Mouse (Mus musculus) left cerebral cortex, adult 2 months (tissue): ENCODE results near the gene Inha. TPM values are rescaled to one million over a fixed set of nuclear protein-coding genes. Genes with fewer than 3 reads are reported as not detected.

Experiments
- DNase-seq, 2 experiments: peaks; one replicate each; pipeline ENCODE4 v3.0.0; 2021 to 2022; ENCODE audit warnings: low spot score in 2 of 2, mixed read lengths in 1 of 2; ENCODE audit errors: extremely low spot score in 1 of 2
- H3K27ac ChIP-seq: fragments of 200-600 bp; 2 replicates; pipeline ENCODE4 v1.8.1; 2022
- H3K4me3 ChIP-seq: fragments of 200-600 bp; 2 replicates; pipeline ENCODE4 v1.8.1; 2022
- CTCF ChIP-seq: fragments of 200-600 bp; IDR thresholded peaks from 2 replicates; pipeline ENCODE4 v1.8.1; 2022; ENCODE audit warnings: antibody characterized with exemption, mild to moderate bottlenecking, moderate library complexity
- intact Hi-C: fragments of 180-260 bp; cut with DNase I; formaldehyde crosslinking; loops from one replicate; pipeline ENCODE4 v1.15.1; 2025
- long read RNA-seq, 2 experiments: library from polyadenylated mRNA; stranded (forward); transcript quantifications; one replicate each; pipeline ENCODE4 v2.0.0; 2021; ENCODE audit warnings: borderline mapping rate in 2 of 2
- total RNA-seq, 2 experiments: library from RNA; stranded (reverse); gene quantifications; 2 replicates each; pipeline ENCODE4 v1.2.3; 2021

The Inha gene
- 10 to 100 TPM; 24.8 to 30.1 TPM for total RNA-seq
- long read RNA-seq, experiment 1, transcript Inha-201 (2 exons, 1,475 nt): major isoform, 14 of 28 reads
- long read RNA-seq, experiment 1, partial matches to known transcripts: 0 of 28 reads
- long read RNA-seq, experiment 1, other reads (novel, unspliced or antisense): 14 of 28 reads
- long read RNA-seq, experiment 2, transcript Inha-201 (2 exons, 1,475 nt): major isoform, 15 of 54 reads
- long read RNA-seq, experiment 2, partial matches to known transcripts: 0 of 54 reads
- long read RNA-seq, experiment 2, other reads (novel, unspliced or antisense): 39 of 54 reads

DNA sequence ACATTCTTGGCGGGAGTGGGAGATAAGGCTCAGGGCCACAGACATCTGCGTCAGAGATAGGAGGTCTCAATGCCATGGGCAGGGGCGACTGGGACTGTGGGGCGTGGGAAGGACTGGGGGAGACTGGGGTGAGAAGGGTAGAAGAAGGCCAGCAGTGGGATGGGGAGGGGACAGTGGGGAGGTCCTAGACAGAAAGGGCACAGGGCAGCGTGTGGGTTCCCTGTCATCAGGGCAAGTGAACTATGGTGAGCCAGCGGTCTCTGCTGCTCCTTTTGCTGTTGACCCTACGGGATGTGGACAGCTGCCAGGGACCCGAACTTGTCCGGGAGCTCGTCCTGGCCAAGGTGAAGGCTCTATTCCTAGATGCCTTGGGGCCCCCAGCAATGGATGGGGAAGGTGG, at the start of gene Inha:
Gene Inha, plus strand, starts transcription at position 72 of the 400 bp plus-strand sequence.
- peak within 1 kb of the TSS; percentile 95 for H3K27ac ChIP-seq
- intact Hi-C loops: loop anchor here (5.0 kb wide), 1 partner anchor 40 kb away; the partner anchor contains the start of gene Slc4a3
- TF ChIP-seq CTCF: no peak
- H3K4me3 ChIP-seq: peak within 1 kb of the TSS; percentile 86
- DNase-seq: no peak

DNA sequence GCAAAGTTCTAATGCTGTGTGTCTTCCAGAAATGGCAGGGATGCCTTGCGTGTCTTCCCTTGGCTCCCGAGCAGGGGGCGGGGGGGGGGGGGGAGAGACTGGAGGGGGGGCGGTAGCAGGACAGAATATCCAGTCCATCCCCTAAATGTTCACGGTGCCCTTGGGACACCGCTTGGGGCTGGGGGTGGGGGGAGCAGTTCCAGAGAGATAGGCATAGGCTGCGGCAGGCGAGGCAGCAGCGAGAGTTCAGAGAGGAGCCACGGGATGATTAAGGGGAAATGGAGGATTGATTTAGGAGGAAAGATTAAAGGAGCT, 49.2 kb upstream of the Inha start:
- Histone ChIP-seq H3K27ac (peak overlapping the region; percentile 88), H3K4me3 (no peak overlapping the region)
- DNase-seq: no peak
- no peak for TF ChIP-seq CTCF
- intact Hi-C loops: loop anchor here (2.0 kb wide), 1 partner anchor 13 kb away; no protein-coding TSS in a partner anchor

DNA sequence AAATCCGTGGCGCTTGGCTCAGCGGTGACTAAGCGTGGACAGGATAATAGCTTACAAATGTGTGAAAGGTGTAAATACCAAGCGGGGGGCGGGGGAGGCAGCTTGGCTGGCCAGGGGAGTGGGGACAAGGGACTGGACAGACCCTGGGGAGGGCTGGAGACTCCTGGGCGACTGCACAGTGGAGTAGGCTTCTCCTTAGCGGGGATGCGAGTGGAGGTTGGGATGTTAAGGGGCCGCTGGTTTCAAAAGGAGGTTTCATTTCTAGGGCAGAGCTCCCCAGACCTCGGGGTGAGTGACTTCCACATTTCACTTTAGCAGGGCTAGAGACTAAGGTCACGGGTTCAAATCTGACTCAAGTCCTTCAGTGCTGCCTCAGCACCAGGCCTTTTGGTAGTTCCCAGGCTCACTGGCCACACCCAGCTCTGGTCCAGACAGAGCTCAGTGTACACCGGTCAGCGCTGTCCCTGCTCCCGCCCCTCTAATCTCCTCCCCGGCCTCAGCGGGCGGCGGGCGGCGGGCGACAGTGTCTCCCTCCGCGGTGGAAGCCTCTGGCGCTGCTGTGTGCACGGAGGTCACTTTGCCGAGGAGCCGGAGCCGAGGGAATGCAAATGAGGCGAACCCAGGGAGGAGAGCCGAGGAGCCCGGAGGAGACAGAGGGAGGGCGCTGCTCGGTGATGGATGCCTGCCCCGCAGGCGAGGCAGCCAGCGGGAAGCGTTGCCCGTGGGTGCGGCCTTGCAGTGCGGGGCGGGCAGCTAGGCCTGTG, 48.7 kb upstream of the Inha start:
- Histone ChIP-seq H3K4me3 (peak overlapping the region; percentile 43), H3K27ac (peak overlapping the region; percentile 88)
- intact Hi-C loops: loop anchor here (2.0 kb wide), 1 partner anchor 13 kb away; no protein-coding TSS in a partner anchor
- TF ChIP-seq CTCF: no peak; the same call in 1 of the 2 replicates
- DNase-seq: peak; percentile 57 to 62

DNA sequence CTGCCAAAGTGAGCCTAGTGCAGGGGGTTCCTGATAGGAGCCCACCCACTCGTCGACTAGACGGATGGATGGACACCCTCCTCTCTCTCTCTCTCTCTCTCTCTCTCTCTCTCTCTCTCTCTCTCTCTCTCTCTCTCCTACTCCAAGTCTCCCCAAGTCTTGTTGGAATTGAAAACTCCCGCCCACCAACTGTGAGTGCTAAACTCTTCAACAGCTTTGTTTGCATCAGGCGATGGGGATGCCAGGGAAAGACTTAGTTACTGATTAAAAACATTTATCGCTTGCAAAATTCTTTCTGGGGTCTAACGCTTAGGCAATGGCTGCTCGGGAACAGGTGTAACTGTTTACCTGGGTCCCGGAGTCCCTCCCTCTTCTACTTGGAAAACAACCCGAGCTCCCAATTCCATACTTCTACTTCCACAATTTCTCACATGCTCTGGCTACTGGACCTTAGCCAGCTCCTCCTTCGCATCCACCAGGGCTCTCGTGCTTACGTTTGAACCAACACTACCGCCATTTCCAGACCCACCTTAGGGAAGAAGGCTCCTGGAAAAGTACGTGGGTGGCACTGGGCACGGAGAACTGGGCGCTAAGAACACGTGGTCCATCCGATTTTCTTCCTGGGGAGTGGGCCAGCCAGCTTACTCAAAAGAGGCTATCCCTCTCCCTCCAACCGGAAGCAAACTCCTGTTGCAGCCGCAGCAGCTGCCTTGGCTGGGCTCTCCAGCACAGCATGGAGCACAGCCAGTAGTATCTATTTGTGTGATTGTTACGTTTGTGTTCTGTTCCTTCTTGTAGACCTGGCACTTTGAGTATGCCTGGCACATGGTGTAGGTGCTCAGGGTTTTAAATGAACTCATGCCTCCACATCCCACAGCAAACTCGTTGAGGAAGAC, 47.8 kb upstream of the Inha start:
- TF ChIP-seq CTCF: no peak
- H3K4me3 ChIP-seq: peak overlapping the region; percentile 43
- intact Hi-C loops: loop anchor here (2.0 kb wide), 1 partner anchor 14 kb away; no protein-coding TSS in a partner anchor
- peak overlapping the region; percentile 88 for H3K27ac ChIP-seq
- DNase-seq: peak in 1 of 2 experiments; percentile 70

DNA sequence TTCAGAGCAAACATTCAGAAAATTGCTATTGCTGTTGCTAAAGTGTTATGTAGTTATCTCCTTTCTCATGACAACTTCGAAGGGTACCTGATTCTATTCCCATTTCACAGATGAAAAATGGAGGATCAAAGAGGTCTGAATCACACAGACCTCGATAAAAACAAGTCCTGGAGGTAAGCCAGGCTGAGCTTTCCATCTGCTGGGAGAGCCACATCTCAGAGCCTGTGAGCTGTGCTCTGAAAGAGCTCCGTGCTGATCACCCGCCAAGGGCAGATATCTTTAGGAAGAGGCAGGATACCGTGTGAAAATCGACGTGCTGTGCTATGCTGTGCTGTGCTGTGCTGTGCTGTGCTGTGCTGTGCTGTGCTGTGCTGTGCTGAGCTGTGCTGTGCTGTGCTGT, 46.6 kb upstream of the Inha start:
- no peak for DNase-seq
- no peak for TF ChIP-seq CTCF
- no peak overlapping the region for H3K27ac ChIP-seq
- H3K4me3 ChIP-seq: no peak overlapping the region
- intact Hi-C loops: no loop called here

DNA sequence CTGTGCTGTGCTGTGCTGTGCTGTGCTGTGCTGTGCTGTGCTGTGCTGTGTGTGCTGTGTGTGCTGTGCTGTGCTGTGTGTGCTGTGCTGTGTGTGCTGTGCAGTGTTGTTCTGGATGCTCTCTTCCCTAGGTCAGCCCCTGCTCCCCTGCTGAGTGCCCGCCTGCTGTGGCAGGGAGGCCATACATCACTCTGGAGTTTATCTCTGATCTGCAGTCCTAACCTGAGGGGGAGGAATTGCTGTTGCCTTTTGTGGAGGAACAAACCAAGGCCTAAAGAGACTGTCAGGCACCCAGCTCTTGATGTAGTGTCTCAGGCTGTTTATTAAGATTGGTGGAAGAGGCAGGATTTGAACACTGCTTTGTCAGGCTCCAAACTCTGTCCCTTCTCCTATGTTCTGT, 44.2 kb upstream of the Inha start:
- Histone ChIP-seq H3K27ac (no peak overlapping the region), H3K4me3 (no peak overlapping the region)
- TF ChIP-seq CTCF: no peak
- no peak for DNase-seq
- intact Hi-C loops: no loop called here

DNA sequence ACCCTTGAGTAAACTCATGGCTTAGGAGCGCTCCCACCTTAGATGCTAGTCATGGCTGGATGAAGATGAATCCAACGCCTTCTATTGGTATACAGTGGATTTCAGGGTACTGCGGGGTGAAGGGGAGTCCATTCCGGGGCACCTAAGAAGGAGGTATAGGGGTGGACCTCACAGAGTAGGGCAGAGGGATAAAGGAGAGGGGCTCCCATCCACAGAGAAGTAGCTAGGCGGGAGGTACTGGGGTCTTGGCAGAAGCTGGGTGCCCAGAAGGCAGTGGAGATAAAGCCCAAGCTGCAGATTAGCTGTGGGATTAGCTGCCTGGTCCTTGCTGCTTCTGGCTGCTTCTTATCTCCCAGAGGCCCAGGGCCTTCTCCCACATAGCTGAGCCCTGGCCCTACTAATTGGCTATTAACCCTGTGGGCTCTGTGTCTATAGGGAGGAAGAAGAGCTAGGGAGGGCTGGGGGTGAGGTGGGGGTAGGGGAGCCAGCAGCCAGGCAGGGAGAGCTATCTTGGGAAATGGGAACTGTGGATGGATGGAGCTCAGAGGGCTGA, 43.1 kb upstream of the Inha start:
- DNase-seq: no peak
- no peak for TF ChIP-seq CTCF
- H3K27ac ChIP-seq: no peak overlapping the region
- intact Hi-C loops: no loop called here
- H3K4me3 ChIP-seq: no peak overlapping the region

DNA sequence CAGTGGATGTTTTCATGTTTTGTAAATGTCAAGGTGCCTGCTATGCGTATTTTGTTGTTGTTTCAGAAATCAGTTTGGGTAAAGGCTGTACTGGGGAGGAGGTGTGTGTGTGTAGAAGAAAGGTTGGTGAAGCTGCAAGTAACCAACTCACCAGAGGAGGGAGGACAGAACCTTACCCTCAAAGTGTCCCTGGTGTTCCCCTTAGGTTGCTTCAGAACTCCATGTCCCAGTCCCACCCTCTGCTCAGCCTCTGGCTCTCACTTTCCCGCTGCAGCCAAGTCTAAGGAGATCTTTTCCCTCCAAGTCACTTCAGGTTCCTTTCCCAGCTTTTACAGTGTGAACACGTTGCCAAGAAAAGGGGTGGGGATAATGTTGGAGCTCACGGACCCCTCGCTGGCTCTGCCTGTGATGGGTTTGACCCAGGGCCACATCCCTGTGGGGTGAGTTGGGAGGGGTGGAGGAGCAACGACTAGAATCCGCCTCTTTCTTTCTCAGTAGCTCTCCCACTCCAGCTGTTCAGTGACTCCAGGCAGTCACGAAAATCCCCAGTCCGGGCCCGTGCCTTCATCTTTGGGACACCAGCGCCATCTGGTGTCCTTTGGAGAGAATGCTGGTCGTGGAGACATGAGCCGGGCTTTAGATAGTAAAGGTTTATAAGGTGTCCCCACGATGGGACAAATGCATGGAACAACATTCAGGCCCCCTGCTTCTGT, 39.5 kb upstream of the Inha start:
- peak; percentile 85 for TF ChIP-seq CTCF
- Histone ChIP-seq H3K27ac (no peak overlapping the region), H3K4me3 (no peak overlapping the region)
- intact Hi-C loops: loop anchor here (1.0 kb wide), 2 partner anchors 22 to 124 kb away; no protein-coding TSS in a partner anchor
- DNase-seq: peak; percentile 82 to 85

DNA sequence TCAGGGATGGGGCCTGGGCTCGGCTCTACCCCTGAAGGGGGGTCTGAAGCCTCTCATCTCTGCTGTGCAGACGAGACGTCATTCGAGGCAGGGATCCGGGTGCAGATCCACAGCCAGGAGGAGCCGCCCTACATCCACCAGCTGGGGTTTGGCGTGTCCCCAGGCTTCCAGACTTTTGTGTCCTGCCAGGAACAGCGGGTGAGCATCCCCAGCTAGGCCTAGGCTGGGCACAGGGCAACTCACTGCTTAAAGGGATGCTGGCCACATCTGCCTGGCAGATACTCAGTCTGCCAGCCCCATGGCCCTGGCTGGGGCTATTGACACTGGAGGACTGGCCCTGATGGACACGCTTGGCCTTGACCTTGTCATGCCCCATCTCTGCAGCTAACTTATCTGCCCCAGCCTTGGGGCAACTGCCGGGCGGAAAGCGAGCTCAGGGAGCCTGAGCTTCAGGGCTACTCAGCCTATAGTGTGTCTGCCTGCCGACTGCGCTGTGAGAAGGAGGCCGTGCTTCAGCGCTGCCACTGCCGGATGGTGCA, 37.5 kb upstream of the Inha start:
- no peak for DNase-seq
- TF ChIP-seq CTCF: no peak
- H3K27ac ChIP-seq: no peak overlapping the region
- H3K4me3 ChIP-seq: no peak overlapping the region
- intact Hi-C loops: no loop called here

DNA sequence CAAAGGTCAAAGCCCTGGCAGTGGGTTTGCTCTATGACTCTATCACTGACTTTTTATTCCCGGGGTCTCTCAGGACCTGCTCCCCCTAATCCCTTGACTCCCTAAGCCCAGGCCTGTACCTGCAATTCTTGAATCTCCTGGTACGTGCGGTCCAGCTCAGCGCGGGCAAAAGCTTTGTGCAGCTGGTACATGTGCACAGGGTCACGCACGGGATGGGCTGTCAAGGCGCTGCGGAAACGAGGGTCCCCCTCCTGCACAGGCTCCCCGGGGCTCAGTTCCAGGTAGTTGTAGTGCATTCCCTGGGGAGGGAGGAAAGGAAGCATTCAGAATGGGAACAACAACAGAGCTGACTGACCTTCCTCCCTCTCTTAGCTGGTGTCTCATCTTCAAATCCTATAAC, 30.4 kb upstream of the Inha start:
- Histone ChIP-seq H3K4me3 (no peak overlapping the region), H3K27ac (no peak overlapping the region)
- no peak for TF ChIP-seq CTCF
- no peak for DNase-seq
- intact Hi-C loops: loop anchor here (5.0 kb wide), 1 partner anchor 89 kb away; no protein-coding TSS in a partner anchor
